Mouse (Mus musculus) ES-Bruce4 (cell line): ENCODE data around the gene Fpgs.

ENCODE experiments used
- CTCF ChIP-seq: IDR thresholded peaks from one replicate; pipeline ENCODE4 v1.8.1; 2011; ENCODE audit warnings: low read depth, low read length
- EP300 ChIP-seq: IDR thresholded peaks from 2 replicates; pipeline ENCODE4 v1.6.1; 2011; ENCODE audit warnings: low read depth, low read length; ENCODE audit not compliant: insufficient read depth

DNA sequence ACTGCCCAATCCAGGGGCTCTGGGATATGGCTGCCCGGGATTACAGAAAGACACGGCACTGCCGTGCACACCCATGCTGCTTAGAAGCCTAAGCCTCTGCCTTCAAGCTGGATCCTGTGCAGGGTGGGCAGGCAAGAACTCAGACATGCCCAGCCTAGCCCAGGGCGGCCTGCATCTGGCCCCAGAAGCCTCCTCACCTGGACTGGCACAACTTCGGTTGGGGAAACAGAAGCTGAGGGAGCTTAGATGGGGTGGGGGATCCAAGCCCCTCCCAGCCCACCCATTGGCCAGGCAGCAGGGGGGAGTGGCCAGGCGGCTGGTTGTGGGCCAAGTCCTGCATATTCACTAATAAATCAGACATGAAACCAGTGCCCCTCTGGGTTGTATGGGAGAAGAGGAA is 22.2 kb downstream of the Fpgs start:
- TF ChIP-seq CTCF: no peak
- TF ChIP-seq EP300: no peak
